Mouse (Mus musculus) midbrain, embryonic 10.5 days (tissue): ENCODE results near the gene Nampt. TPM values are rescaled to one million over a fixed set of nuclear protein-coding genes. Genes with fewer than 3 reads are reported as not detected.

Source experiments
- DNase-seq: peaks from one replicate; pipeline ENCODE4 v3.0.0-alpha.2; 2017; ENCODE audit warnings: low spot score
- H3K27ac ChIP-seq: fragments of 300-500 bp; sonication (generic); replicated peaks from 2 replicates; pipeline ENCODE4 v1.5.1; 2016; ENCODE audit warnings: mild to moderate bottlenecking
- H3K27me3 ChIP-seq: fragments of 300-500 bp; sonication (generic); 2 replicates; pipeline ENCODE4 v1.6.1; 2016; ENCODE audit warnings: low read depth, mild to moderate bottlenecking; ENCODE audit not compliant: poor library complexity, severe bottlenecking
- H3K36me3 ChIP-seq: fragments of 300-500 bp; sonication (generic); 2 replicates; pipeline ENCODE4 v1.6.1; 2016; ENCODE audit warnings: mild to moderate bottlenecking, moderate library complexity
- H3K4me1 ChIP-seq: fragments of 300-500 bp; sonication (generic); 2 replicates; pipeline ENCODE4 v1.6.1; 2016
- H3K4me3 ChIP-seq: fragments of 300-500 bp; sonication (generic); 2 replicates; pipeline ENCODE4 v1.5.1; 2016; ENCODE audit warnings: mild to moderate bottlenecking, moderate library complexity
- H3K9me3 ChIP-seq: fragments of 300-500 bp; sonication (generic); replicated peaks from 2 replicates; pipeline ENCODE4 v1.6.1; 2016; ENCODE audit warnings: mild to moderate bottlenecking
- WGBS: fragments of 180-500 bp; shearing (Covaris S2); methylation state at CpG from one replicate; pipeline ENCODE4 v1.1.7; 2016; 5-methylcytosine and 5-hydroxymethylcytosine counted together
- polyA plus RNA-seq: library from polyadenylated mRNA; unstranded; fragments of >200 nt; fragmentation: Nextera tagmentation; extraction: Ambion mirVana; gene quantifications from 2 replicates; pipeline ENCODE4 v1.2.1, GENCODE M21; 2016

Nampt gene
- polyA plus RNA-seq, 1 experiment from 2014 or later: 40.9 TPM

GRCm38 (mm10) chr12:32855398-32855797 is 36.1 kb downstream of the Nampt start:
- no peak overlapping the region for H3K27ac ChIP-seq
- no peaks in the 10 kb centered on the region for H3K9me3 ChIP-seq
- peaks cover 33% of the 10 kb centered on the region for H3K36me3 ChIP-seq
- WGBS: 89% methylated on average over 4 of the region's 4 CpGs
- peaks cover 4% of the 10 kb centered on the region; the same call in 1 of the 2 replicates for H3K4me1 ChIP-seq
- DNase-seq: no peak
- H3K27me3 ChIP-seq: no peaks in the 10 kb centered on the region
- H3K4me3 ChIP-seq: no peak overlapping the region

- Histone ChIP-seq H3K27me3 (no peaks in the 10 kb centered on the region), H3K36me3 (peaks cover 19% of the 10 kb centered on the region), H3K9me3 (no peaks in the 10 kb centered on the region), H3K4me1 (peaks cover 10% of the 10 kb centered on the region; the same call in 1 of the 2 replicates), H3K4me3 (no peak overlapping the region), H3K27ac (no peak overlapping the region)
- 91% methylated on average over 14 of the region's 14 CpGs for WGBS
- DNase-seq: no peak
Observed at GRCm38 (mm10) chr12:32856707-32857511, 37.6 kb downstream of the Nampt start.

GRCm38 (mm10) chr12:32858444-32858843 is 39.1 kb downstream of the Nampt start:
- Histone ChIP-seq H3K4me3 (no peak overlapping the region), H3K27me3 (no peaks in the 10 kb centered on the region), H3K4me1 (peaks cover 10% of the 10 kb centered on the region; the same call in 1 of the 2 replicates), H3K27ac (no peak overlapping the region), H3K9me3 (no peaks in the 10 kb centered on the region), H3K36me3 (peaks cover 7% of the 10 kb centered on the region)
- WGBS: 73% methylated on average over 1 of the region's 1 CpGs
- DNase-seq: no peak

GRCm38 (mm10) chr12:32860820-32861219 is 41.5 kb downstream of the Nampt start:
- H3K9me3 ChIP-seq: no peaks in the 10 kb centered on the region
- H3K4me3 ChIP-seq: no peak overlapping the region
- H3K27ac ChIP-seq: no peak overlapping the region
- WGBS: 88% methylated on average over 5 of the region's 5 CpGs
- H3K4me1 ChIP-seq: peaks cover 10% of the 10 kb centered on the region; the same call in 1 of the 2 replicates
- DNase-seq: no peak
- no peaks in the 10 kb centered on the region for H3K36me3 ChIP-seq
- H3K27me3 ChIP-seq: no peaks in the 10 kb centered on the region

GRCm38 (mm10) chr12:32870815-32871214 is 51.5 kb downstream of the Nampt start:
- no peak for DNase-seq
- WGBS: 90% methylated on average over 5 of the region's 5 CpGs
- no peaks in the 10 kb centered on the region for H3K9me3 ChIP-seq
- no peaks in the 10 kb centered on the region for H3K27me3 ChIP-seq
- H3K4me3 ChIP-seq: no peak overlapping the region
- no peak overlapping the region for H3K27ac ChIP-seq
- no peaks in the 10 kb centered on the region for H3K4me1 ChIP-seq
- no peaks in the 10 kb centered on the region for H3K36me3 ChIP-seq

GRCm38 (mm10) chr12:32877500-32877899 is 58.2 kb downstream of the Nampt start:
- Histone ChIP-seq H3K4me3 (no peak overlapping the region), H3K4me1 (no peaks in the 10 kb centered on the region), H3K9me3 (no peaks in the 10 kb centered on the region), H3K36me3 (no peaks in the 10 kb centered on the region), H3K27me3 (no peaks in the 10 kb centered on the region), H3K27ac (no peak overlapping the region)
- no peak for DNase-seq
- WGBS: 91% methylated on average over 9 of the region's 9 CpGs

- Histone ChIP-seq H3K4me3 (no peak overlapping the region), H3K9me3 (no peaks in the 10 kb centered on the region), H3K4me1 (no peaks in the 10 kb centered on the region), H3K27me3 (no peaks in the 10 kb centered on the region), H3K27ac (no peak overlapping the region), H3K36me3 (no peaks in the 10 kb centered on the region)
- no peak for DNase-seq
- 79% methylated on average over 11 of the region's 11 CpGs for WGBS
Observed at GRCm38 (mm10) chr12:32877964-32878571, 58.7 kb downstream of the Nampt start.

- DNase-seq: no peak
- Histone ChIP-seq H3K27me3 (no peaks in the 10 kb centered on the region), H3K9me3 (no peaks in the 10 kb centered on the region), H3K27ac (no peak overlapping the region), H3K4me3 (no peak overlapping the region), H3K36me3 (no peaks in the 10 kb centered on the region), H3K4me1 (no peaks in the 10 kb centered on the region)
- WGBS: 91% methylated on average over 3 of the region's 3 CpGs
Observed at GRCm38 (mm10) chr12:32879371-32879770, 60.0 kb downstream of the Nampt start.

- Histone ChIP-seq H3K36me3 (no peaks in the 10 kb centered on the region), H3K27me3 (no peaks in the 10 kb centered on the region), H3K4me3 (no peak overlapping the region), H3K27ac (no peak overlapping the region), H3K9me3 (no peaks in the 10 kb centered on the region), H3K4me1 (no peaks in the 10 kb centered on the region)
- WGBS: 84% methylated on average over 9 of the region's 9 CpGs
- DNase-seq: no peak
Observed at GRCm38 (mm10) chr12:32884356-32884755, 65.0 kb downstream of the Nampt start.

- 61% methylated on average over 2 of the region's 2 CpGs for WGBS
- H3K4me1 ChIP-seq: no peaks in the 10 kb centered on the region
Observed at GRCm38 (mm10) chr12:32885041-32885440, 65.7 kb downstream of the Nampt start.

GRCm38 (mm10) chr12:32886353-32886752 is 67.0 kb downstream of the Nampt start:
- WGBS: 92% methylated on average over 2 of the region's 2 CpGs
- H3K4me3 ChIP-seq: no peak overlapping the region
- no peak for DNase-seq
- H3K36me3 ChIP-seq: no peaks in the 10 kb centered on the region
- H3K27me3 ChIP-seq: no peaks in the 10 kb centered on the region
- H3K27ac ChIP-seq: no peak overlapping the region
- no peaks in the 10 kb centered on the region for H3K9me3 ChIP-seq
- H3K4me1 ChIP-seq: no peaks in the 10 kb centered on the region

More at GRCm38 (mm10) chr12:32885041-32885440, 65.7 kb downstream of the Nampt start:
- no peak for DNase-seq
- no peaks in the 10 kb centered on the region for H3K36me3 ChIP-seq
- no peaks in the 10 kb centered on the region for H3K27me3 ChIP-seq
- H3K4me3 ChIP-seq: no peak overlapping the region
- H3K9me3 ChIP-seq: no peaks in the 10 kb centered on the region
- no peak overlapping the region for H3K27ac ChIP-seq

GRCm38 (mm10) chr12:32888226-32888625 is 68.9 kb downstream of the Nampt start:
- WGBS: 93% methylated on average over 3 of the region's 3 CpGs
- no peak for DNase-seq
- Histone ChIP-seq H3K4me1 (peaks cover 2% of the 10 kb centered on the region), H3K9me3 (no peaks in the 10 kb centered on the region), H3K36me3 (no peaks in the 10 kb centered on the region), H3K27me3 (no peaks in the 10 kb centered on the region), H3K27ac (no peak overlapping the region), H3K4me3 (no peak overlapping the region)

- H3K27ac ChIP-seq: no peak overlapping the region
- no peaks in the 10 kb centered on the region for H3K36me3 ChIP-seq
- no peak for DNase-seq
- peaks cover 6% of the 10 kb centered on the region for H3K4me1 ChIP-seq
- 90% methylated on average over 5 of the region's 5 CpGs for WGBS
- H3K9me3 ChIP-seq: no peaks in the 10 kb centered on the region
- H3K27me3 ChIP-seq: no peaks in the 10 kb centered on the region
- no peak overlapping the region for H3K4me3 ChIP-seq
Observed at GRCm38 (mm10) chr12:32889846-32890245, 70.5 kb downstream of the Nampt start.
